Mouse (Mus musculus): ENCODE measurements around the gene Gm9817. TPM values are rescaled to one million over a fixed set of nuclear protein-coding genes. Genes with fewer than 3 reads are reported as not detected.

The Gm9817 gene
- polyA plus RNA-seq, 1 experiment from 2014 or later, result not detected

DNA sequence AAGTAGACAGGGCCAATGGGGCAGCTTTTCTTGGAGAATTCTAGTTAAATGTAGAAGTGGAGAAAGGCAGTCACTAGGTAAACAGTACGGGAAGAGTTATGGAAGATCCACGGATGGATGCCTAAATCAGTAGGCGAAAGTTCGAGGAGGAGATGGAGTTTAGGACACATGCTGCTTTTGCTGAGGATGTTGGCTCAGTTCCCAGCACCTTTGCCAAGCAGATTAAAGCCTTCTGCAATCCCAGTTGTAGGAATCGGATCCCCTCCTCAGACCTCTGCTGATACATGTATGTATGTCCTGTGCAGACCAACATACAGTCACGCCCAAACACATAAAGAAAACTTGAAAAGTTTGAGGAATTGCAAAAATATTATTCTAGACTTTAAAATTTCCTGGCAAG is 8.1 kb upstream of the Gm9817 start:
- Histone ChIP-seq H3K4me3 (ENCODE audit: low read depth, low read length) (no peak overlapping the region), H3K4me1 (ENCODE audit: control insufficient read depth, insufficient read depth, low read length) (no peaks in the 10 kb centered on the region), H3K36me3 (ENCODE audit: control insufficient read depth, insufficient read depth, low read length) (no peaks in the 10 kb centered on the region), H3K27ac (replicated peaks; ENCODE audit: low read depth, low read length) (no peak overlapping the region), H3K4me2 (ENCODE audit: low read depth, severe bottlenecking) (no peak overlapping the region), H3K9me3 (ENCODE audit: control insufficient read depth, low read length) (no peaks in the 10 kb centered on the region), H3K9ac (ENCODE audit: low read length) (no peak overlapping the region), H3K27me3 (ENCODE audit: control insufficient read depth, insufficient read depth, low read length) (no peaks in the 10 kb centered on the region)
- DNase-seq (ENCODE audit: low spot score) (no peak), ATAC-seq (ENCODE audit: insufficient number of reproducible peaks, low FRiP score, low TSS enrichment, low read depth) (no peak)
- WGBS, result 88% methylated on average over 6 of the region's 6 CpGs

DNA sequence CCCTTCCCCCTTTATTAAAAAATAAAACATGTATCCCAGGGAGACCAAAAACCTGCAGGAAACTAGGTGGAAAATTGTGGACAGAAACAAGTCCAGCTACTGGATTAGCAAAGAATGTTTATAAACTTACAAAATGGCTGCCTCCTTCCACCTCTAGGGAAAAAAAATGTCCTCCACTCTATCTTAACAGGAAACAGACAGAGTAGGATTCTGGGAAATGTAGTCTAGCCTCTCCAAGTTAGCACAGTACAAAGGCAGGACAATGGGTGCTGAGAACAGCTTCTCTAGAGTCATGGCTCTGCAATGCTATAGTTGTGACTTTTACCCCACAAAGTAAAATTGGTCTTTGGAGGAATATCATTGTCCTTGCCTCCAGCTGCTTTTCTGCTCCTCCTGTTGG is 3.5 kb upstream of the Gm9817 start:
- peak; percentile 18 for DNase-seq (ENCODE audit: low spot score)

GRCm38 (mm10) chr13:45075715-45076114 is 2.8 kb upstream of the Gm9817 start:
- no peak overlapping the region for H3K4me3 ChIP-seq (ENCODE audit: low read depth, low read length)
- H3K9ac ChIP-seq (ENCODE audit: low read length), result no peak overlapping the region
- 90% methylated on average over 2 of the region's 2 CpGs for WGBS
- no peak overlapping the region for H3K4me2 ChIP-seq (ENCODE audit: low read depth, severe bottlenecking)
- H3K27ac ChIP-seq (replicated peaks; ENCODE audit: low read depth, low read length), result no peak overlapping the region
- H3K9me3 ChIP-seq (ENCODE audit: control insufficient read depth, low read length), result no peaks in the 10 kb centered on the region
- DNase-seq (ENCODE audit: low spot score), result no peak
- no peaks in the 10 kb centered on the region for H3K36me3 ChIP-seq (ENCODE audit: control insufficient read depth, insufficient read depth, low read length)
- no peak for ATAC-seq (ENCODE audit: insufficient number of reproducible peaks, low FRiP score, low TSS enrichment, low read depth)
- H3K27me3 ChIP-seq (ENCODE audit: control insufficient read depth, insufficient read depth, low read length), result no peaks in the 10 kb centered on the region
- H3K4me1 ChIP-seq (ENCODE audit: control insufficient read depth, insufficient read depth, low read length), result no peaks in the 10 kb centered on the region

More for the DNA sequence above, 3.5 kb upstream of the Gm9817 start:
- Histone ChIP-seq H3K4me3 (ENCODE audit: low read depth, low read length) (no peak overlapping the region), H3K4me2 (ENCODE audit: low read depth, severe bottlenecking) (no peak overlapping the region), H3K27ac (replicated peaks; ENCODE audit: low read depth, low read length) (no peak overlapping the region), H3K27me3 (ENCODE audit: control insufficient read depth, insufficient read depth, low read length) (no peaks in the 10 kb centered on the region), H3K4me1 (ENCODE audit: control insufficient read depth, insufficient read depth, low read length) (no peaks in the 10 kb centered on the region), H3K36me3 (ENCODE audit: control insufficient read depth, insufficient read depth, low read length) (no peaks in the 10 kb centered on the region), H3K9ac (ENCODE audit: low read length) (no peak overlapping the region), H3K9me3 (ENCODE audit: control insufficient read depth, low read length) (no peaks in the 10 kb centered on the region)
- no peak for ATAC-seq (ENCODE audit: insufficient number of reproducible peaks, low FRiP score, low TSS enrichment, low read depth)

DNA sequence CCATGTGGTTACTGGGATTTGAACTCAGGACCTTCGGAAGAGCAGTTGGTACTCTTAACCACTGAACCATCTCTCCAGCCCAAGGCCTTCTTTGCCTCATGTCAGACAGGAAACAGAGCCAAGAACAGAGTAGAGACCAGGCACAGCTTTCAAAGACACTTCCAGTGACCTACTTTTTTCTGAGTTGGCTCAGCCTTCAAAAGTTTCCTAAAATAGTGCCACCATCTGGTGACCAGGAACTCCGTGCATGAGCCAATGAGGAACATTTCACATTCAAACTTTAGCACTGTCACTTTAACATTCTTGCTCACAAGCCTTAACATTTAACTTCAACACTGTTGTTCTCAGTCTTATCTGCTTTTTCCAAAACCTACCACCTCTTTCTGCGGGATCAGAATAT is 2.3 kb downstream of the Gm9817 start:
- H3K27me3 ChIP-seq (ENCODE audit: control insufficient read depth, insufficient read depth, low read length), result no peaks in the 10 kb centered on the region
- no peak overlapping the region for H3K9ac ChIP-seq (ENCODE audit: low read length)
- H3K27ac ChIP-seq (replicated peaks; ENCODE audit: low read depth, low read length), result no peak overlapping the region
- H3K4me3 ChIP-seq (ENCODE audit: low read depth, low read length), result no peak overlapping the region
- 96% methylated on average over 3 of the region's 3 CpGs for whole genome bisulfite sequencing
- H3K36me3 ChIP-seq (ENCODE audit: control insufficient read depth, insufficient read depth, low read length), result no peaks in the 10 kb centered on the region
- H3K9me3 ChIP-seq (ENCODE audit: control insufficient read depth, low read length), result no peaks in the 10 kb centered on the region
- ATAC-seq (ENCODE audit: insufficient number of reproducible peaks, low FRiP score, low TSS enrichment, low read depth) (no peak), DNase-seq (ENCODE audit: low spot score) (peak; percentile 16)
- H3K4me1 ChIP-seq (ENCODE audit: control insufficient read depth, insufficient read depth, low read length), result no peaks in the 10 kb centered on the region
- H3K4me2 ChIP-seq (ENCODE audit: low read depth, severe bottlenecking), result no peak overlapping the region

- no peak for ATAC-seq (ENCODE audit: insufficient number of reproducible peaks, low FRiP score, low TSS enrichment, low read depth)
- H3K4me1 ChIP-seq (ENCODE audit: control insufficient read depth, insufficient read depth, low read length), result no peaks in the 10 kb centered on the region
- no peak for DNase-seq (ENCODE audit: low spot score)
- H3K9me3 ChIP-seq (ENCODE audit: control insufficient read depth, low read length), result no peaks in the 10 kb centered on the region
- no peak overlapping the region for H3K4me3 ChIP-seq (ENCODE audit: low read depth, low read length)
- H3K27ac ChIP-seq (replicated peaks; ENCODE audit: low read depth, low read length), result no peak overlapping the region
- H3K36me3 ChIP-seq (ENCODE audit: control insufficient read depth, insufficient read depth, low read length), result no peaks in the 10 kb centered on the region
- no peak overlapping the region for H3K4me2 ChIP-seq (ENCODE audit: low read depth, severe bottlenecking)
- no peak overlapping the region for H3K9ac ChIP-seq (ENCODE audit: low read length)
- H3K27me3 ChIP-seq (ENCODE audit: control insufficient read depth, insufficient read depth, low read length), result no peaks in the 10 kb centered on the region
- WGBS, result 6% methylated on average over 5 of the region's 5 CpGs
Measured at GRCm38 (mm10) chr13:45083696-45084095, 5.2 kb downstream of the Gm9817 start.

DNA sequence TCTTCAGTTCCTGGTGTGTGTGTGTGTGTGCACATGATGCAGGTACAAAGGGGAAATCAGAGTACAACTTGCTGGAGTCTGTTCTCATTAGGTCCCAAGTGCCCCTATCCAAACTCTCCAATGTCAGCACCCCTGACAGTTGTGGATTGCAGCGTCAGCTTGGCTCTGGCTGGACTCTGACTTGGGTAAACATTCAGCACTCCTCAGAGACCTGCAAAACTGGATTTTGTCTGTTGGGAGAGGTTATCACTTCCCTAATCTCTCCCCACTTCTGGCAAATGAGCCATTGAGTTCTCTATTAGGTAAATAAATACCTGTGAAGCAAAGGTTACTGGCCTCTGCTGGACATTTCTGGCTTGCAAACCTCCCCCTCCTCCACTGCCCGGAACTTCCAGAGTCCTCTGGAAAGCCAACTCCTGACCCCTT is 10.3 kb downstream of the Gm9817 start:
- Histone ChIP-seq H3K4me2 (ENCODE audit: low read depth, severe bottlenecking) (no peak overlapping the region), H3K9me3 (ENCODE audit: control insufficient read depth, low read length) (no peaks in the 10 kb centered on the region), H3K4me3 (ENCODE audit: low read depth, low read length) (no peak overlapping the region), H3K27ac (replicated peaks; ENCODE audit: low read depth, low read length) (no peak overlapping the region), H3K36me3 (ENCODE audit: control insufficient read depth, insufficient read depth, low read length) (no peaks in the 10 kb centered on the region), H3K27me3 (ENCODE audit: control insufficient read depth, insufficient read depth, low read length) (no peaks in the 10 kb centered on the region), H3K9ac (ENCODE audit: low read length) (no peak overlapping the region), H3K4me1 (ENCODE audit: control insufficient read depth, insufficient read depth, low read length) (peaks cover 9% of the 10 kb centered on the region)
- WGBS, result 10% methylated on average over 2 of the region's 2 CpGs
- DNase-seq (ENCODE audit: low spot score), result no peak
- no peak for ATAC-seq (ENCODE audit: insufficient number of reproducible peaks, low FRiP score, low TSS enrichment, low read depth)

DNA sequence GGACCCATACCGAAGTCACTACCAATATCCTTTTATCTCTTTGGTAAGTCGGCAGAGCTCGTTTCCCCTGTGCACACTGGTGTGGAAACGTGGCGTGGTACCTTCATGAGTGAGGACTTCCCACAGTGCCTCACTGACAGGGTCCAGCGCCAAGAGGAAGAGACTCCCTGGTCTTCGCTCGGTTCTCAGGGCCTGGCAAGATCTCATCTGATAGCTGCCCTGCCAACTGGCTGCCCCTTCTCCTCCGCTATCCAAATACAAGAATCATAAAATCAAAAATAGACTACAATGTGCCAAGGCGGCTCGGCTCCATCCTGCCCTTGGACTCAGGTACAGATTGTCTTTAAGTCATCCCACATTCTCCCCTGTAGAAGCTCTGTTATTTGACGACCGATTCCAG is 11.4 kb downstream of the Gm9817 start:
- Histone ChIP-seq H3K36me3 (ENCODE audit: control insufficient read depth, insufficient read depth, low read length) (no peaks in the 10 kb centered on the region), H3K27ac (replicated peaks; ENCODE audit: low read depth, low read length) (no peak overlapping the region), H3K4me1 (ENCODE audit: control insufficient read depth, insufficient read depth, low read length) (peaks cover 9% of the 10 kb centered on the region), H3K4me2 (ENCODE audit: low read depth, severe bottlenecking) (no peak overlapping the region; the same call in 1 of the 2 replicates), H3K27me3 (ENCODE audit: control insufficient read depth, insufficient read depth, low read length) (no peaks in the 10 kb centered on the region), H3K4me3 (ENCODE audit: low read depth, low read length) (no peak overlapping the region), H3K9ac (ENCODE audit: low read length) (no peak overlapping the region), H3K9me3 (ENCODE audit: control insufficient read depth, low read length) (no peaks in the 10 kb centered on the region)
- DNase-seq (ENCODE audit: low spot score) (no peak), ATAC-seq (ENCODE audit: insufficient number of reproducible peaks, low FRiP score, low TSS enrichment, low read depth) (no peak)
- 57% methylated on average over 13 of the region's 13 CpGs for WGBS

DNA sequence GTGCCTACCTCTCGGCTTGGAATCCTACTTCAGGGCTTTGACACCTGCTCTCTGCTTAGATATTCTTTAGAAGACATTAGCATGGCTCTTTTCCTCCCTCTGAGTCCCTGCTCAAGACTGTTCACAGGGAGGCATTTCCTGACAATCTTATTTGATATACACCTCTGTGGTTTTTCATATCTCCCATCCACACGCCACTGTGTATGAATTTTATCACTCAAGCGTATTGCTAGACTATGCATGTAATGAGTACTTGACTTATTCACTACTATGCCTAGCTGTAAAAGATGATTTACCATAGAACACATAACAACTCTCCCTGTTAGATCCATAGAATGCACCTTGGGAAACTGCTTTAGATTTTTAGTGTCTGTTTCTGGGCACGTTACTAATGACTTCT is 14.3 kb downstream of the Gm9817 start:
- peaks cover 9% of the 10 kb centered on the region for H3K4me1 ChIP-seq (ENCODE audit: control insufficient read depth, insufficient read depth, low read length)
- no peaks in the 10 kb centered on the region for H3K27me3 ChIP-seq (ENCODE audit: control insufficient read depth, insufficient read depth, low read length)
- H3K9me3 ChIP-seq (ENCODE audit: control insufficient read depth, low read length), result no peaks in the 10 kb centered on the region
- no peak overlapping the region for H3K27ac ChIP-seq (replicated peaks; ENCODE audit: low read depth, low read length)
- H3K4me2 ChIP-seq (ENCODE audit: low read depth, severe bottlenecking), result no peak overlapping the region
- no peak for ATAC-seq (ENCODE audit: insufficient number of reproducible peaks, low FRiP score, low TSS enrichment, low read depth)
- no peak overlapping the region for H3K9ac ChIP-seq (ENCODE audit: low read length)
- no peak overlapping the region for H3K4me3 ChIP-seq (ENCODE audit: low read depth, low read length)
- WGBS, result 83% methylated on average over 4 of the region's 4 CpGs
- no peaks in the 10 kb centered on the region for H3K36me3 ChIP-seq (ENCODE audit: control insufficient read depth, insufficient read depth, low read length)
- no peak for DNase-seq (ENCODE audit: low spot score)

DNA sequence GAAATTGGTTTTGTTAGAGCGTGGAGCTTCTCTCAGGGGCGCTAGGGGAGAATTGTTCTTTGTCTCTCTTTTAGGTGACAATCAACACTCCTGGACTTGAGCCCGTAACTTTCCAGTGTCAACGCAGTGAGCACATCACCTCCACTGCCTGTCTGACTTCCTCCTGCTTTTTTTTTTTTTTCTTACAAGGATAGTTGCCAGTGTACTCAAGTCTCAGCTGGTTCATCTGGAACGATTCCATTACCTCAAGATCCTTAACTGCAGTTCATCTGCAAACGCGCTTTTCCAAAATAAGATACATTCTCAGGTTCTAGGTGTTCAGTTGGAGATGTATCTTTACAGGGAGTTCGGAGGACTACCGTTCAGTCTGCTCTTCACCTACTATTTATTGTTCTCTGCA is 16.5 kb downstream of the Gm9817 start:
- no peaks in the 10 kb centered on the region for H3K36me3 ChIP-seq (ENCODE audit: control insufficient read depth, insufficient read depth, low read length)
- no peaks in the 10 kb centered on the region for H3K4me1 ChIP-seq (ENCODE audit: control insufficient read depth, insufficient read depth, low read length)
- no peak overlapping the region for H3K27ac ChIP-seq (replicated peaks; ENCODE audit: low read depth, low read length)
- H3K27me3 ChIP-seq (ENCODE audit: control insufficient read depth, insufficient read depth, low read length), result no peaks in the 10 kb centered on the region
- ATAC-seq (ENCODE audit: insufficient number of reproducible peaks, low FRiP score, low TSS enrichment, low read depth) (no peak), DNase-seq (ENCODE audit: low spot score) (no peak)
- no peaks in the 10 kb centered on the region for H3K9me3 ChIP-seq (ENCODE audit: control insufficient read depth, low read length)
- 90% methylated on average over 9 of the region's 9 CpGs for WGBS
- H3K4me3 ChIP-seq (ENCODE audit: low read depth, low read length), result no peak overlapping the region
- H3K4me2 ChIP-seq (ENCODE audit: low read depth, severe bottlenecking), result no peak overlapping the region
- H3K9ac ChIP-seq (ENCODE audit: low read length), result no peak overlapping the region
